Mouse (Mus musculus) hindbrain, embryonic 11.5 days (tissue): ENCODE results near the gene Gfod1. TPM values are rescaled to one million over a fixed set of nuclear protein-coding genes. Genes with fewer than 3 reads are reported as not detected.

Experiments used
- ATAC-seq: fragments of 200-750 bp; cut with Nextera tagmentation; 2 replicates; pipeline ENCODE4 v1.8.0; 2017; ENCODE audit warnings: mild to moderate bottlenecking, moderate TSS enrichment, moderate library complexity; ENCODE audit not compliant: low FRiP score
- DNase-seq: peaks from one replicate; pipeline ENCODE4 v3.0.0-alpha.2; 2015; ENCODE audit warnings: low spot score
- H3K27ac ChIP-seq: fragments of 300-500 bp; sonication (generic); 2 replicates; pipeline ENCODE4 v1.5.1; 2014; ENCODE audit warnings: mild to moderate bottlenecking, low read depth, low read length
- H3K27me3 ChIP-seq: fragments of 300-500 bp; sonication (generic); 2 replicates; pipeline ENCODE4 v1.6.1; 2014; ENCODE audit warnings: mild to moderate bottlenecking, low read length, moderate library complexity, mixed read lengths; ENCODE audit not compliant: control insufficient read depth, insufficient read depth
- H3K36me3 ChIP-seq: fragments of 300-500 bp; sonication (generic); 2 replicates; pipeline ENCODE4 v1.6.1; 2014; ENCODE audit warnings: mild to moderate bottlenecking, low read length, moderate library complexity, mixed read lengths; ENCODE audit not compliant: control insufficient read depth, insufficient read depth
- H3K4me1 ChIP-seq: fragments of 300-500 bp; sonication (generic); replicated peaks from 2 replicates; pipeline ENCODE4 v1.6.1; 2014; ENCODE audit warnings: low read length, mixed read lengths; ENCODE audit not compliant: control insufficient read depth, insufficient read depth
- H3K4me2 ChIP-seq: fragments of 300-500 bp; sonication (generic); replicated peaks from 2 replicates; pipeline ENCODE4 v1.6.1; 2014; ENCODE audit warnings: mild to moderate bottlenecking, low read depth, low read length
- H3K4me3 ChIP-seq: fragments of 300-500 bp; sonication (generic); 2 replicates; pipeline ENCODE4 v1.5.1; 2014; ENCODE audit warnings: low read depth, low read length
- H3K9ac ChIP-seq: fragments of 300-500 bp; sonication (generic); 2 replicates; pipeline ENCODE4 v1.6.1; 2014; ENCODE audit warnings: low read depth, low read length
- H3K9me3 ChIP-seq: fragments of 300-500 bp; sonication (generic); 2 replicates; pipeline ENCODE4 v1.6.1; 2016; ENCODE audit warnings: low read length; ENCODE audit not compliant: control insufficient read depth
- WGBS: fragments of 180-500 bp; shearing (Covaris S2); extraction: QIAGEN DNeasy Blood & Tissue Kit; methylation state at CpG from one replicate; pipeline ENCODE4 v1.1.7; 2014; 5-methylcytosine and 5-hydroxymethylcytosine counted together
- polyA plus RNA-seq: library from polyadenylated mRNA; unstranded; fragments of >200 nt; fragmentation: Nextera tagmentation; extraction: Ambion mirVana; gene quantifications from 2 replicates; pipeline ENCODE4 v1.2.1, GENCODE M21; 2014

Gfod1 gene
- polyA plus RNA-seq, 1 experiment from 2014 or later = 0.77 TPM

- no peaks in the 10 kb centered on the region for H3K4me1 ChIP-seq
- no peaks in the 10 kb centered on the region for H3K36me3 ChIP-seq
- no peak for DNase-seq
- no peak overlapping the region for H3K4me3 ChIP-seq
- no peak overlapping the region for H3K9ac ChIP-seq
- H3K27ac ChIP-seq = no peak overlapping the region
- no peak overlapping the region for H3K4me2 ChIP-seq
- no peaks in the 10 kb centered on the region for H3K9me3 ChIP-seq
- no peak for ATAC-seq
- H3K27me3 ChIP-seq = no peaks in the 10 kb centered on the region
- 58% methylated on average over 11 of the region's 11 CpGs for WGBS
Measured at GRCm38 (mm10) chr13:43331721-43332444, 27.9 kb upstream of the Gfod1 start.

- H3K4me3 ChIP-seq = no peak overlapping the region
- WGBS = 78% methylated on average over 1 of the region's 1 CpGs
- DNase-seq = no peak
- H3K4me1 ChIP-seq = no peaks in the 10 kb centered on the region
- H3K9me3 ChIP-seq = no peaks in the 10 kb centered on the region
- no peak overlapping the region for H3K27ac ChIP-seq
- no peak overlapping the region for H3K9ac ChIP-seq
- no peaks in the 10 kb centered on the region for H3K36me3 ChIP-seq
- H3K27me3 ChIP-seq = no peaks in the 10 kb centered on the region
- no peak for ATAC-seq
- H3K4me2 ChIP-seq = no peak overlapping the region
Measured at GRCm38 (mm10) chr13:43325427-43325826, 21.5 kb upstream of the Gfod1 start.

- Histone ChIP-seq H3K36me3 (no peaks in the 10 kb centered on the region), H3K4me1 (no peaks in the 10 kb centered on the region), H3K9ac (no peak overlapping the region), H3K4me3 (no peak overlapping the region), H3K27me3 (no peaks in the 10 kb centered on the region), H3K9me3 (no peaks in the 10 kb centered on the region), H3K4me2 (no peak overlapping the region), H3K27ac (no peak overlapping the region)
- DNase-seq = no peak
- no peak for ATAC-seq
- 87% methylated on average over 2 of the region's 2 CpGs for WGBS
Measured at GRCm38 (mm10) chr13:43321492-43321891, 17.5 kb upstream of the Gfod1 start.

- H3K27ac ChIP-seq = no peak overlapping the region
- no peak overlapping the region for H3K9ac ChIP-seq
- ATAC-seq (no peak), DNase-seq (no peak)
- H3K9me3 ChIP-seq = no peaks in the 10 kb centered on the region
- no peaks in the 10 kb centered on the region for H3K4me1 ChIP-seq
- H3K4me2 ChIP-seq = no peak overlapping the region
- H3K4me3 ChIP-seq = no peak overlapping the region
- H3K36me3 ChIP-seq = no peaks in the 10 kb centered on the region
- no peaks in the 10 kb centered on the region for H3K27me3 ChIP-seq
- 78% methylated on average over 3 of the region's 3 CpGs for WGBS
Measured at GRCm38 (mm10) chr13:43319396-43319795, 15.4 kb upstream of the Gfod1 start.

GRCm38 (mm10) chr13:43317411-43317810, 13.4 kb upstream of the Gfod1 start:
- no peaks in the 10 kb centered on the region for H3K4me1 ChIP-seq

GRCm38 (mm10) chr13:43305181-43305924, 1.4 kb upstream of the Gfod1 start:
- H3K27me3 ChIP-seq = peaks cover 28% of the 10 kb centered on the region
- no peaks in the 10 kb centered on the region for H3K36me3 ChIP-seq
- no peak for ATAC-seq
- DNase-seq = no peak
- WGBS = 79% methylated on average over 15 of the region's 15 CpGs
- no peak overlapping the region for H3K27ac ChIP-seq
- no peak overlapping the region for H3K4me3 ChIP-seq
- no peak overlapping the region for H3K9ac ChIP-seq
- H3K9me3 ChIP-seq = no peaks in the 10 kb centered on the region
- H3K4me2 ChIP-seq = no peak overlapping the region
- peaks cover 2% of the 10 kb centered on the region; the same call in 1 of the 2 replicates for H3K4me1 ChIP-seq

More at GRCm38 (mm10) chr13:43317411-43317810, 13.4 kb upstream of the Gfod1 start:
- Histone ChIP-seq H3K4me2 (no peak overlapping the region), H3K27me3 (no peaks in the 10 kb centered on the region), H3K4me3 (no peak overlapping the region), H3K27ac (no peak overlapping the region), H3K9ac (no peak overlapping the region), H3K36me3 (no peaks in the 10 kb centered on the region), H3K9me3 (no peaks in the 10 kb centered on the region)
- DNase-seq (no peak), ATAC-seq (no peak)
- WGBS = 75% methylated on average over 5 of the region's 5 CpGs

- ATAC-seq (no peak; the same call in 1 of the 2 replicates), DNase-seq (no peak)
- Histone ChIP-seq H3K9ac (no peak overlapping the region), H3K4me2 (peak overlapping the region; percentile 100), H3K36me3 (no peaks in the 10 kb centered on the region), H3K27ac (peak overlapping the region; percentile 82; the same call in 1 of the 2 replicates), H3K4me3 (peak overlapping the region; percentile 67; the same call in 1 of the 2 replicates), H3K27me3 (peaks cover 28% of the 10 kb centered on the region), H3K4me1 (peaks cover 2% of the 10 kb centered on the region; the same call in 1 of the 2 replicates), H3K9me3 (no peaks in the 10 kb centered on the region)
- 26% methylated on average over 11 of the region's 11 CpGs for WGBS
Measured at GRCm38 (mm10) chr13:43304700-43305099, 728 bp upstream of the Gfod1 start.

- Histone ChIP-seq H3K9ac (peak overlapping the region; percentile 73), H3K4me3 (peak overlapping the region; percentile 67), H3K27ac (peak overlapping the region; percentile 82), H3K36me3 (no peaks in the 10 kb centered on the region), H3K4me1 (peaks cover 2% of the 10 kb centered on the region; the same call in 1 of the 2 replicates), H3K9me3 (no peaks in the 10 kb centered on the region), H3K27me3 (peaks cover 32% of the 10 kb centered on the region), H3K4me2 (peak overlapping the region; percentile 100)
- ATAC-seq (peak; percentile 49), DNase-seq (peak; percentile 66)
- WGBS = under 1% methylated on average over 70 of the region's 78 CpGs
Measured at GRCm38 (mm10) chr13:43303161-43303965, 609 bp downstream of the Gfod1 start.
